Mouse (Mus musculus) monocyte, adult 5-6 weeks (primary cell): Measurements from ENCODE around the gene Foxl1. TPM values are rescaled to one million over a fixed set of nuclear protein-coding genes. Genes with fewer than 3 reads are reported as not detected.

Source experiments
- ATAC-seq: fragments of 153-309, 156-312 bp; replicated peaks from 2 replicates; pipeline ENCODE4 v1.8.0; 2017; ENCODE audit warnings: mild to moderate bottlenecking; ENCODE audit not compliant: low TSS enrichment, insufficient number of reproducible peaks, severe bottlenecking, poor library complexity, low FRiP score
- total RNA-seq: library from RNA; stranded (forward); fragments of 200-1000, 200-491, 200-594 nt; gene quantifications from 3 replicates; pipeline ENCODE4 v1.2.3, GENCODE M21; 2017

Foxl1 gene
- total RNA-seq, 1 experiment from 2014 or later = 0.29 TPM

GRCm38 (mm10) chr8:121148573-121149083 is 20.9 kb downstream of the Foxl1 start:
- ATAC-seq = no peak

GRCm38 (mm10) chr8:121152394-121152793 is 24.7 kb downstream of the Foxl1 start:
- ATAC-seq = no peak

DNA sequence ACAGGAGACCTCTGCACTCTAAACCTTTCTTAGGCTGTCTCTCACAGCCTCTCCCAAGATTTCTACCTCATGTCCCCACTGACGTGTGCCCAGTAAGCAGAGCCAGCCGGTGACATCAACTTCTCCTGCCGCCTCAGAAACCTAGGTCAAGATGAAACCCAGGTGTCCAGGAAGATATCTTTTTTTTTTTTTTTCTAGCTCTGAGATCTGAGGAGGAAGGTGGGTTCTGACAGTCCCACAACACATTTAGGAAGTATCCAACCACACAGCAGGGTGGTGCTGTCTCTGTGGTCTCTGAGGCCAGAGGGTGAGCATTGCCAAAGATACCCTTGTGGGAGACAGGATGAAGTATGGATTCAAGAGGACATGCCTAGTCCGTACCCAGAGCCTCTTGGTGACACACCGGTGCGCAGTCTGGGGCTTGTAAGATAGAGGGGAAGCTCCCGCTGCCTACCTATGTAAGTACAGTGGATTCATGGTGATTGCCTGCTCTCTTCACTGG is 29.3 kb downstream of the Foxl1 start:
- ATAC-seq = no peak

DNA sequence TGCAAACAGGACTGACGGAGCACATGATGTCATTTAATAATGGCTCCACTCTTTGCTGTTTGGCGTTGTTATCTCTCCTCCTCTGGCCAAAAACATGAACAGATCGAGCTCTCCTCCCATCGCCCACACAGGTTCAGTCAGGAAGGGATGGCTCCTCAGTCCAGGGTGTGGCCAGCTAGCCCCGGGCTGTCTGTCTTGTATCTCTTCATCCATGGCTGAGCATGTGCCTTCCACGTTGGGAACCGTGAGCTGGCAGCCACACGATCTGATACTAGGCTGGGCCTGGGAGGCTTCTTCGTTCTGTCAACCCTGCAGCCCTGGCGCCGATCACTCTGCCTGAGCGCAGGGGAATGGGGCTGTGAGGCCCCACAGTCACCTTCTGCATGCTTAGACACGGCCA is 31.1 kb downstream of the Foxl1 start:
- no peak for ATAC-seq

GRCm38 (mm10) chr8:121161437-121161836 is 33.7 kb downstream of the Foxl1 start:
- ATAC-seq = no peak

GRCm38 (mm10) chr8:121162413-121162812 is 34.7 kb downstream of the Foxl1 start:
- no peak for ATAC-seq

GRCm38 (mm10) chr8:121162906-121163695 is 35.4 kb downstream of the Foxl1 start:
- ATAC-seq = no peak

GRCm38 (mm10) chr8:121164017-121164469 is 36.3 kb downstream of the Foxl1 start:
- no peak for ATAC-seq

DNA sequence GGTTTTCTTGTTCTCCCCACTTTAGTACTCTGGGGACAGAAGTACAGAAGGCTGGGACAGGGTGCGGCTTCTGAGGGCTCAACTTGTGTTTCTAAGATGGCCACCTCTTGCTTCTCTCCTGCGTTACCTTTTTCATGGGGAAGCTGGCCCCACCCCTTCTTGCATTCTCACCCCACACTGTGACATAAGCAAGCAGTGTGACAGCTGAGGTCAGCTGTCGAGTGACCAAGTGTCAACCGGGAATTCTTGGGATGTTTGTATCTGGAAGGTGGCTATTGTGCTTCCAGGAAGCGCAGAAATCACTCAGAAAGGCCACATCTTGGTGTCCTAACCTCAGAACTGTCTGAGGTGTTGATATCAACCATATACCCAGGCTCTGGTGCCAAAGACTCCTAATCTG is 40.3 kb downstream of the Foxl1 start:
- ATAC-seq = no peak

DNA sequence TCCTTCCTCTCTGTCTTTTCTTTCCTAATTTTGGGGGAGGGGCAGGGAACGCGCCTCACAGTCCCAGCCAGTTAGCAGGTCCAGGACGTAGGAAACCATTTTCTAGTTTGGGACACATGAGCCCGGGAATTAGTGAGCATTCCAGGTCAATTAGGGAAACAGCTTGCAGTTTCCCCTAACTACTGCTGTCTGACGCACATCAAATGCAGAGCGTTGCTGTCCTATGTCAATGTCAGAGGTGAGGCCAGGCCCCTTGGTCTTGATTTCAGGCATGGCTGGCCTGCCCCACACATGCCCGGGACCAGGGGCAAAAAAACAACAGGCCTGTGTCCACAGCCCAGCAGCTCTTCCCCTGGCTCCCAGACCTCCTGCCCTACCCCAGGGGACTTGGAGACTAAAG is 42.4 kb downstream of the Foxl1 start:
- ATAC-seq = no peak

DNA sequence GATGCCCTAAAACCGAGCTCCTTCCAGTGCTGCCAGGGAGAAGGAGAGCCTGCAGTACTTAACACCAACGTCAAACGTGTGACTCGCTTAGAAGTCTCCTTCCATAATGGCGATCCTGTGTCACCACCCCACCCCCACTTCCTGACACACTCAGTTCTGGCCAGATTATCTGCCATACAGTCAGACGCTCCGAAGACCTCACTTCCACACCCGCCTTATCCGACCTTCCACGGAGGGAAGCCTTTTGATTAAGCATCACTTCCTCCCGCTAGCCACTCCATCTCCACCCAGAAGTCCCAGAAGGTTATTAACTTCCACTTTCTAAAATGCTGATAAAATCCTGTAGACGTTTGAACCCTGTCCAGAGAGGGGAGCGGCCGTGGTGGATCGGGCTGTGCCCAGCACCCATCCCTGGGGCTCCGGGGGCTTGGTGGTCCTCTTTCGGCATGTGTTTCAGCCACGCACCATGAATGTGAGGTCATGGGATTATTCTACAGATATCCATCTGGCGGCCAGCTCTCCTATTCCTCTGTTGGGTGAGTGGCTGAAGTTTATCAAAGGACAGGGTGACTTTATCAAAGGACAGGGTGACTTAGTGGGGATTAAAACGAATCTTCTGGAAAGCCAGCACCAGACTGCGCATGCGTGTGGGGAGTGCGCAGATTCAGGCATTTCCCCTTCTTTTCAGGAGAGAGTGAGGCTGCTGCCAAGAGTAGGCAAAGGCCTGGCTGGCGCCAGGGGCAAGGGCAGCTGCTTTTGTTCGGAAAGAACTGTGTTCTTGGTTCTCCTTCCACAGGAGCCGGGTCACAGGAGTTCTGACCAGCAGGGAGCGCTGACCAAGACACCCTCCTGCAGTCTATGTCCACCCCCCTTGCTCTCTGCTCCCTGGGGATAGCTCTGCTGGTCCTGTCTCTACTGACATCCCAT is 43.1 kb downstream of the Foxl1 start:
- no peak for ATAC-seq

- no peak for ATAC-seq
Observed at GRCm38 (mm10) chr8:121172567-121172966, 44.8 kb downstream of the Foxl1 start.

DNA sequence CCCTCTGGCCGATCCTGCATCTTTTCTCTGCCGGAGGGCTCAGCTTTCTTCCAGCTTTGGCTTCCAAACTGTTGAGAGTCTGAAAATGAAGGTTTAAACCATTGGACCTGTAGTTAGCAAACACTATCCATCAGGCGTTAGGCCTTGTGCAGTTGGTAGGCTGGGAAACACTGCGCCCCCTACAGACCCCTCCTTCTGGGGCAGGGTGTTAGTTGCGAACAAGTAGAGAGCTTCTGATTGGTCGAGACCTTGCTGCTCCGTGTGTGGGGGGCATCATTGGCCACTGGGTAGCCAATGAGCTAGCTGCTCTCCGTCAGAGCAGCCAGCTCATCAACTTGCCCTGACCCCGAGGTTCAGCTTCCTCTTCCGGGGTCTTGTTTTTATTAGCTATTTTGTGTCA is 46.4 kb downstream of the Foxl1 start:
- ATAC-seq = no peak

DNA sequence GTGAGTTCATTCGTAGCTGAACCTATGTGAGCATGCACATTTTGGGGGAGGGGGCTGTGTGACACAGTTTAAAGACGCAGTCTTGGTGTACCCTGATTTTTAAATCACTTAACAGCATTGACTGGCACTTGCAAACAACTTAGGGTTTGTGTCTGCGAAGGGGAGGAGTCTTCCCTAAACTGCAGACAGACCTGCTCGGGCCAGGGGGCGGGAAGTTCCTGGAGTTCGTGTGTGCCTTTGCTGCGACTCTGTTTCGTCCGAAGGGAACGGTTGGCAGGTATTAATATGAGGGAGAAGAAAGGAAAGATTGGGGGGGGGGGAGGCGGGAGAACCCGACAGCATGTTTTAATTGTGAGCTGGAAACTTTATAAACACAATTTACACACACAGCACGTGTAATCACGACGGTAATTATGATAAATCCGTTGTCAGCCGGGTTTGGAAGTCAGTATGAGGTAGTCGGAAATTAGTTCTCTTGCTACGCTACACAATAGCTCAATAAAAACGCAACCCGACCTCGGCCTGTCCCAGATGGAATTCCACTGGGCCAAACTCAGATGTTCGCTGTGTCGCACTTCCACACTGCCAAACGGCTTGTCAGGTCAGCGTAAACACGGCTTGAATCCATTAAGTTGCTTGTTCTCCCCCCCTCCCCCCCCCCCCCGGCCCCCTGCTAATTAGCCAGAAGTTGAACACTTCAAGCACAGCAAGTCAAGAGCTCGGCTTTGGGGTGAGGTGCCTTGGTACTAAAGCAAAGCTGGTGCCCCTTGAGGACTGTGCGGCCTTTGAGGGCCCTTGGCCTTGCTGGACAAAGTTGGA is 47.2 kb downstream of the Foxl1 start:
- no peak for ATAC-seq

GRCm38 (mm10) chr8:121175540-121176090 is 47.9 kb downstream of the Foxl1 start:
- ATAC-seq = no peak

DNA sequence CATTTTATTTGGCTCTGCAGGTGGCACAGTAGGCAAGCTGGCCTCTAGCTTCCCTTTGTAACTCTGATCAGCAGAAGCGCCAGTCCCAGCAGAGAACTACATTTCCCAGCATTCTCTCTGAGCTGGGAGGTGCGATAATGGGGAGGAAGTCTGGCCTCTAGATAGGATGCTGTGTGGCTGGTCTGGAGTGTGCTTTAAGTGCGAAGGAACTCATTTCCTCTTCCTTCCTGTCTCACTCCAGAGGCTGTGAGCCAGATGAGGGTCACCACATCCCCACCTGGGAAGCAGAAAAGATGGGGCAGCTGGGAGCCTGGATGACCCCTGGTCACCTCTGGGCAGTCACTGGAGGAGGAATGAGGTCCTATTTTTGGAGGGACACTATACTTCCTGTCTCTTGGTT is 48.6 kb downstream of the Foxl1 start:
- peak; percentile 54; the same call in 1 of the 2 replicates for ATAC-seq
